Mouse (Mus musculus) midbrain, embryonic 13.5 days (tissue): Measurements from ENCODE around the gene Adssl1. TPM values are rescaled to one million over a fixed set of nuclear protein-coding genes. Genes with fewer than 3 reads are reported as not detected.
A peak's percentile ranks its signal among the peaks of the same experiment; 100 is the strongest.

Experiments
- ATAC-seq: fragments of 200-750 bp; cut with Nextera tagmentation; 2 replicates; pipeline ENCODE4 v1.8.0; 2017; ENCODE audit warnings: mild to moderate bottlenecking, moderate TSS enrichment, moderate library complexity
- H3K27ac ChIP-seq: fragments of 300-500 bp; sonication (generic); 2 replicates; pipeline ENCODE4 v1.5.1; 2015; ENCODE audit warnings: inconsistent platforms, mild to moderate bottlenecking, moderate library complexity
- H3K27me3 ChIP-seq: fragments of 300-500 bp; sonication (generic); 2 replicates; pipeline ENCODE4 v1.6.1; 2015; ENCODE audit warnings: mild to moderate bottlenecking, inconsistent platforms
- H3K36me3 ChIP-seq: fragments of 300-500 bp; sonication (generic); 2 replicates; pipeline ENCODE4 v1.6.1; 2015; ENCODE audit warnings: mild to moderate bottlenecking, inconsistent platforms
- H3K4me1 ChIP-seq: fragments of 300-500 bp; sonication (generic); replicated peaks from 2 replicates; pipeline ENCODE4 v1.6.1; 2015; ENCODE audit warnings: inconsistent platforms
- H3K4me2 ChIP-seq: fragments of 300-500 bp; sonication (generic); replicated peaks from 2 replicates; pipeline ENCODE4 v1.6.1; 2015; ENCODE audit warnings: moderate library complexity, mild to moderate bottlenecking, inconsistent platforms
- H3K4me3 ChIP-seq: fragments of 300-500 bp; sonication (generic); replicated peaks from 2 replicates; pipeline ENCODE4 v1.5.1; 2015; ENCODE audit warnings: mild to moderate bottlenecking, inconsistent platforms
- H3K9ac ChIP-seq: fragments of 300-500 bp; sonication (generic); replicated peaks from 2 replicates; pipeline ENCODE4 v1.6.1; 2015; ENCODE audit warnings: mild to moderate bottlenecking, inconsistent platforms
- H3K9me3 ChIP-seq: fragments of 300-500 bp; sonication (generic); 2 replicates; pipeline ENCODE4 v1.6.1; 2016; ENCODE audit warnings: mild to moderate bottlenecking, inconsistent platforms
- WGBS: fragments of 180-500 bp; shearing (Covaris S2); methylation state at CpG from one replicate; pipeline ENCODE4 v1.1.7; 2015; 5-methylcytosine and 5-hydroxymethylcytosine counted together
- polyA plus RNA-seq: library from polyadenylated mRNA; unstranded; fragments of >200 nt; fragmentation: Nextera tagmentation; extraction: Ambion mirVana; gene quantifications from 2 replicates; pipeline ENCODE4 v1.2.1, GENCODE M21; 2015

The Adssl1 gene
- polyA plus RNA-seq, 1 experiment from 2014 or later, result 1.1 TPM

DNA sequence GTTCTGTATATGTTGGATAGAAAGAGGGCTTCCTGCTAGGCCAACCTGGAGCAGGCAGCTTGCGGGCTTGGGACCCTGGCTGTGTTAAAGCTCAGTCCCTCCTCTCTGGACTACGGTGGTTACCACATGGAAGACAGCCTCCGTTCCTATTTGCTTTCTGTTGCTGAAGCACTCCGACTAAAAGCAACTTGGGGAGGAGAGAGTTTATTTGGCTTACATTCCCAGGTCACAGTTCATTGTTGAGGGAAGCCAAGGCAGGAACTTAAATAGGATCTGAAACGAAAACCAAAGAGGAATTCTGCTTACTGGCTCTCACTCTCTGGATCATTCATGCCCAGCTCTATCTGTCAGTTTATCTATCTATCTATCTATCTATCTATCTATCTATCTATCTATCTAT lies 11.0 kb downstream of the Adssl1 start:
- Histone ChIP-seq H3K4me2 (no peak overlapping the region), H3K4me1 (peaks cover 11% of the 10 kb centered on the region), H3K27ac (no peak overlapping the region), H3K9ac (no peak overlapping the region), H3K36me3 (no peaks in the 10 kb centered on the region), H3K27me3 (no peaks in the 10 kb centered on the region), H3K9me3 (no peaks in the 10 kb centered on the region), H3K4me3 (no peak overlapping the region)
- WGBS, result 81% methylated on average over 5 of the region's 5 CpGs
- ATAC-seq, result no peak

DNA sequence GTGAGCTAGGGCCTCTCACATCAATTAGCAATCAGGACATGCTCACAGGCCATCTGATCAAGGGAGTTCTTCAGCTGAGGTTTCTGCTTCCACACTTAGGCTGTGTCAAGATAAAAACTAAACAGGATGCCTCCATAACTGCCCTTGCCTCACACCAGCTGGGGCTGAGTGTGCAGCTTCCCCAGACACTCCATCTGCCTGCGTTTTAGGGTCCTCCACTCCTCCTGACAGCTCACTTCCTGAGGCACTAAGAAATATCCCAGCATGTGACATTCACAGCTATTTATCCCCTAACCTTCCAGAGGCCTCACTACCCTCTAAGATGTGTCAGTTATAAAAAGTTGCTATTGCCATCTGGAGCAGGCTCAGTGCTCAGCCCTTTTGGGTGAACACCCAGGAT lies 11.6 kb downstream of the Adssl1 start:
- Histone ChIP-seq H3K36me3 (no peaks in the 10 kb centered on the region), H3K9me3 (no peaks in the 10 kb centered on the region), H3K4me1 (peaks cover 11% of the 10 kb centered on the region), H3K4me2 (no peak overlapping the region), H3K4me3 (no peak overlapping the region), H3K27ac (no peak overlapping the region), H3K9ac (no peak overlapping the region), H3K27me3 (no peaks in the 10 kb centered on the region)
- WGBS, result 50% methylated on average over 1 of the region's 1 CpGs
- ATAC-seq, result no peak

DNA sequence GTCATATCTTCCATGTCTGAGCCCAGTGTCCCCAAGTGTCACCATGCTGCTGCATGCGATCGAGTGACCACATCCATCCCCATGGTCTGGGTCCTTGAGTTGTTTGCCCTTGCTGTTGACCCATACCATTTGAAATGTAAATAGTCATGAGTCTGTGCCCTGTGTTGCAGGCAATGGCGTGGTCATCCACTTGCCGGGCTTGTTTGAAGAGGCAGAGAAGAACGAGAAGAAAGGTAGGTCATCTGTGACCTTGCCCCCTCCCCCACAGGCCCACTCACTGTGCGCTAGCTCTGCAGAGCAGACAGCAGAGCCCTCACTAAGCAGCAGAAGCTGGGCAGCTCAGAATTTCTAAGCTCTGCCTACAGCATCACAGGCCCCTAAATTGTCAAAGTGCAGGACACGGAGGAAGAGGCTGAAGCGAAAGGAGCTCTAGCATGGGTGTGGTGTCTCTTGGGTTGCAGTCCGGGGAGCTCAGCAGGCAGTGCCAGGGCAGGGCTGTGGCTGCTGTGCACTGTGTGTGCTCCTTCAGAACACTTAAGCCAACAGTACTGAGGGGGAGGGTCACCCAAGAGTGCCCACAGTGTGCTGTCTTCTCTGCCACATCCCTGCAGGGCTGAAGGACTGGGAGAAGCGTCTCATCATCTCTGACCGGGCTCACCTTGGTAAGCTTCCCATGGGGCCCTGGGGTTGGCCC lies 12.4 kb downstream of the Adssl1 start:
- Histone ChIP-seq H3K27me3 (no peaks in the 10 kb centered on the region), H3K4me2 (no peak overlapping the region), H3K27ac (no peak overlapping the region), H3K36me3 (no peaks in the 10 kb centered on the region), H3K9ac (no peak overlapping the region), H3K9me3 (no peaks in the 10 kb centered on the region), H3K4me1 (peaks cover 11% of the 10 kb centered on the region), H3K4me3 (no peak overlapping the region)
- 75% methylated on average over 11 of the region's 11 CpGs for WGBS
- no peak for ATAC-seq

DNA sequence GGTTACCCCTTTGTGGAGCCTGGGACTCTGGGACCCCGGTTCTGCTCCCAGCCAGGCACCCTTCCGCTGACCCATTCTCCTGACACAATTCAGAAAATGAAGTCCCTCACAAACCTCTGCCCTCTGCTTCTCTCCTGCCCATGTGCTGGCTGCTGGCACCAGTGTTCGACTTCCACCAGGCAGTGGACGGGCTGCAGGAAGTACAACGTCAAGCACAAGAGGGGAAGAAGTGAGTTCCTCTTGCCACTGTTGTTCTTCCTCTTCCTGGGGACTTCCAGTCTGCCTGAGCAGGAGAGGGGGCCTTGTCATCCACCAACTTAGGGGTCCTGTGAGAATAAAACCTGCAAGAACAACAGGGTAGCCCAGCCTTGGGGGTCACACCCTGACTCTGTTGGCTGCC lies 13.1 kb downstream of the Adssl1 start:
- Histone ChIP-seq H3K36me3 (no peaks in the 10 kb centered on the region), H3K27ac (no peak overlapping the region), H3K27me3 (no peaks in the 10 kb centered on the region), H3K9me3 (no peaks in the 10 kb centered on the region), H3K4me1 (peaks cover 11% of the 10 kb centered on the region), H3K4me2 (no peak overlapping the region), H3K4me3 (no peak overlapping the region), H3K9ac (no peak overlapping the region)
- no peak for ATAC-seq
- 92% methylated on average over 5 of the region's 5 CpGs for WGBS

DNA sequence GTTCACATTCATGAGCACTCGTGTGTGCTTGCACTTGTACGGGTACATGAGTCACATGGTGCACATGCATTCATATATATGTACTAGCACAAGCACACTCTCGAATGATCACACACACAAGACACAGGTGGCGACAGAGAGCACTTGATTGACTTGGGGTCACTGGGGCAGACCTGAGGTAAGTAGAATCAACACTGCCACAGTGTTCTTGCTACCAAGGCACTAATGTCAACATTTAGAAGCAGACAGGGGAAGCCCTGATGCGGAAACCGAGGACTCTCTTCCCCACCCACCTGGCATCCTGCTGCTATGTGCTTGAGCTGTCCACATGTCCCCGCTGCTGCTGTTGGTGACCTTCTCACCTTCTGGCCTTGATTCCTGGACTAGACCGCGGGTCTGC lies 13.8 kb downstream of the Adssl1 start:
- no peak overlapping the region for H3K4me2 ChIP-seq
- peaks cover 8% of the 10 kb centered on the region for H3K4me1 ChIP-seq
- no peak overlapping the region for H3K4me3 ChIP-seq
- no peaks in the 10 kb centered on the region for H3K9me3 ChIP-seq
- WGBS, result 74% methylated on average over 9 of the region's 9 CpGs
- no peaks in the 10 kb centered on the region for H3K36me3 ChIP-seq
- no peak for ATAC-seq
- H3K27ac ChIP-seq, result no peak overlapping the region
- H3K9ac ChIP-seq, result no peak overlapping the region
- H3K27me3 ChIP-seq, result no peaks in the 10 kb centered on the region

DNA sequence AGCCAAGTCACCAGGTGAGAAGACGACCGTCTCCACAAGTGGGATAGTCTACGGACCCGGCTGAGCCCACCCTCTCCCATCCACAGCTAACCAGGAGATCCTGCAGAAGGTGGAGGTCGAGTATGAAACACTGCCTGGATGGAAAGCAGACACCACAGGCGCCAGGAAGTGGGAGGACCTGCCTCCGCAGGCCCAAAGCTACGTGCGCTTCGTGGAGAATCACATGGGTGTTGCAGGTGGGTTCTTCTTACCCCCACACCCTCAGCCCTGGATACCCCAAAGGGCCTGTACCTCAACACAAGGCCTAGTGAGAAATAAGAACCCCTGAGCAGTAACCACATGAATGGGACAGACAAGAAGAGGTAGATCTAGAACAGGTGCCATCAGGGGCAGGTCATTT lies 19.7 kb downstream of the Adssl1 start:
- no peaks in the 10 kb centered on the region for H3K4me1 ChIP-seq
- H3K9me3 ChIP-seq, result no peaks in the 10 kb centered on the region
- no peak overlapping the region for H3K4me3 ChIP-seq
- no peak overlapping the region for H3K27ac ChIP-seq
- H3K27me3 ChIP-seq, result no peaks in the 10 kb centered on the region
- H3K9ac ChIP-seq, result no peak overlapping the region
- H3K36me3 ChIP-seq, result no peaks in the 10 kb centered on the region
- ATAC-seq, result no peak
- H3K4me2 ChIP-seq, result no peak overlapping the region
- 85% methylated on average over 10 of the region's 10 CpGs for WGBS

DNA sequence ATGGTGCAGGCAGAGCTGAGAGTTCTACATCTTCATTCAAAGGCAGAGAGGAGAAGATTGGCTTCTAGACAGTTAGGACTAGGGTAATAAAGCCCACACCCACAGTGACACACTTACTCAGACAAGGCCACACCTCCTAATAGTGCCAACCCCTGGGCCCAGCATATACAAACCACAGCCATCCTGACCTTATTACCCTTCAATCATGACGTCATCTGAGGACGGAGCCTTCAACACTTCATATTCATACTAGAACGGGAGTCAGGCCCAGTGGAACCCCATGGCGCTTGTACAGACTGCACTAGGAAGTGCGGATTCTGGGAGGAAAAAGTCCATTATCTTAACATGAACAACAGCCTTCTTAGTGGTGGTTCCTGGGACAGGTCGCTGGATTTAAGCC lies 23.3 kb downstream of the Adssl1 start:
- H3K4me1 ChIP-seq, result peaks cover 19% of the 10 kb centered on the region
- no peak overlapping the region for H3K27ac ChIP-seq
- H3K27me3 ChIP-seq, result no peaks in the 10 kb centered on the region
- no peak overlapping the region for H3K4me2 ChIP-seq
- 95% methylated on average over 6 of the region's 6 CpGs for WGBS
- H3K9ac ChIP-seq, result no peak overlapping the region
- ATAC-seq, result no peak
- no peak overlapping the region for H3K4me3 ChIP-seq
- H3K9me3 ChIP-seq, result no peaks in the 10 kb centered on the region
- H3K36me3 ChIP-seq, result peaks cover 9% of the 10 kb centered on the region

DNA sequence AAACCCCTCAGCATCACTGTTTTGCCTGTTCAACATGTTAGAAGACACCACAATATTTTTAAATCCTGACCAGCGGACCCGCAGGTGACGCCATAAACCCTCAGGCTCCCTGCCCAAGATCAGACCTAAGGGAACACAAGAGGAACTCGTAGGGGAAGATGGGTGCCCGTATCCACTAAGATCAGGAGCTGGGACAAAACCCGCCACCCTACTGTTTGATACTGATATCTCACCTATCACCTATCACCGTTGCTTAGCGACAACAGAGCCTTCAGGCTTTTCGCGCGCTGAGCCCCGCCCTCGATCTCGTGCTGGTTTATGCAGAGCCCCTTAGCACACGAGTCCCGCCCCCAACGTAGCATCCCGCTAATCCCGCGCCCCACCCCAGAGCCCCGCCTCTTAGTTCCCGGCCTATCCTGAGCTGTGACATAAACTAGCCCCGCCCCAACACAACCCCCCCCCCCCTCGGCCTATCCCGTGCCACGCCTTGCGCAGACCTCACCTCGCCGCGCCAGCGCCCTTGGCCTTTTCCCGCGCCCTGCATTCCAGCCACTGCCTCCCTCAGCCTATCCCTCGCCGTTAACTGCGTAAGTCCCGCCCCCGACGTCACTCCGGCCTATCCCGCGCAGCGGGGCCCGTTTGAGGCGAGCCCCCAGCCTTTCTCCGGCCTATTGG lies 24.5 kb downstream of the Adssl1 start, which contains the start of gene Siva1:
TSS of gene Siva1 (plus strand) at position 500 of the 675 bp plus-strand sequence.
- peak; percentile 98 for ATAC-seq
- Histone ChIP-seq H3K27me3 (no peaks in the 10 kb centered on the region), H3K4me1 (peaks cover 19% of the 10 kb centered on the region), H3K36me3 (peaks cover 20% of the 10 kb centered on the region), H3K4me3 (peak within 1 kb of the TSS; percentile 58), H3K9me3 (no peaks in the 10 kb centered on the region), H3K4me2 (peak within 1 kb of the TSS; percentile 76), H3K9ac (peak within 1 kb of the TSS; percentile 73), H3K27ac (peak within 1 kb of the TSS; percentile 88)
- 1% methylated on average over 45 of the region's 46 CpGs for WGBS

DNA sequence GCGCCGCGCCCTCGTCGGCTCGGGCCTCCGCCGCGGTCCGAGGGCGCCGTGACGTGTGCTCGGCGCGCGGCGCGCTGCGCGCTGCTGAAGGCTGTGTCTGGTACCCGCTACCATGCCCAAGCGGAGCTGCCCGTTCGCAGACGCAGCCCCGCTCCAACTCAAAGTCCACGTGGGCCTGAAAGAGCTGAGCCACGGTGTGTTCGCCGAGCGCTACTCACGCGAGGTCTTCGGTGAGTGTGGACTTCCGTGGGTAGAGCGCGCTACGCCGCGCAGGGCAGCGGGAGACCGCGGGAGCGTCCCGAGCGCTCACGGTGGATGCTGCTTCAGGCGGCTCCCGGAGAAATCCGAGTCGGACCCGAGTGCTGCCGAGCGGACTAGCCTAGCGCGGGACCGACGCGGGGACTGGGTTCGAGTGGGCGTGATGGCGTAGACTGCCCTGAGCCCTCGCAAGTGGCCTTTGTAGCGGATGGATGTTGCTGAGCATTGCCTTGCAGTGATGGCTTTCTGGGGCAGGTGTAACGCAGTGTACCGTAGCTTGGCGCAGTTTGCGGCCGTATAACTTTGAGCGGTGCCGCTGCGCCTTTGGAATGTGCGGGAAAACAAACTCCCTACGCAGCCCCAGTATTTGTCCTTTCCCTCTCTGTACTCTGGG lies 25.1 kb downstream of the Adssl1 start:
- Histone ChIP-seq H3K9me3 (no peaks in the 10 kb centered on the region), H3K36me3 (peaks cover 27% of the 10 kb centered on the region), H3K9ac (peak overlapping the region; percentile 73), H3K4me2 (peak overlapping the region; percentile 76), H3K27me3 (no peaks in the 10 kb centered on the region), H3K27ac (peak overlapping the region; percentile 88), H3K4me3 (peak overlapping the region; percentile 58), H3K4me1 (peaks cover 19% of the 10 kb centered on the region)
- ATAC-seq, result no peak
- under 1% methylated on average over 75 of the region's 75 CpGs for WGBS

DNA sequence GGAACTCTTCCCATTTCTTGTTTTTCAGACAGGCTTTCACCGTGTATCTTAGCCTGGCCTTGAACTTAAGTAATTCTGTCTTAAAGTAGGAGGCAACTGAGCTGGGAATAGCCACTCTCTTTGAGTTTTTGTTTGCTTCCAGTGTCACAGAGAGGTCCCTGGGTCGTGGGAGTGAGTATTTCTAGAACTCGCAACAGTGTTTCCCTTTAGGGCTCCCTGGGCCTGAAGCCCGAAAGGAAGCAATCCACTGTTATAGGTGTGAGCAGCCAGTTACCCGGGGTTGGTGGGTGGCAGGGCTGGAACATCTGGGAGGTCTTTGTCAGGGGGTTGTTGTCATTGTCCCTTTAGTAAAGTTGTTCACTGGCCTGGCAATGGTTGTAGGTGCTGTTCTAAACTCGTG lies 26.3 kb downstream of the Adssl1 start:
- Histone ChIP-seq H3K9me3 (no peaks in the 10 kb centered on the region), H3K4me2 (peak overlapping the region; percentile 76), H3K4me1 (peaks cover 19% of the 10 kb centered on the region), H3K9ac (peak overlapping the region; percentile 73), H3K27me3 (no peaks in the 10 kb centered on the region), H3K36me3 (peaks cover 34% of the 10 kb centered on the region), H3K27ac (no peak overlapping the region), H3K4me3 (peak overlapping the region; percentile 58)
- WGBS, result 55% methylated on average over 6 of the region's 6 CpGs
- ATAC-seq, result no peak

DNA sequence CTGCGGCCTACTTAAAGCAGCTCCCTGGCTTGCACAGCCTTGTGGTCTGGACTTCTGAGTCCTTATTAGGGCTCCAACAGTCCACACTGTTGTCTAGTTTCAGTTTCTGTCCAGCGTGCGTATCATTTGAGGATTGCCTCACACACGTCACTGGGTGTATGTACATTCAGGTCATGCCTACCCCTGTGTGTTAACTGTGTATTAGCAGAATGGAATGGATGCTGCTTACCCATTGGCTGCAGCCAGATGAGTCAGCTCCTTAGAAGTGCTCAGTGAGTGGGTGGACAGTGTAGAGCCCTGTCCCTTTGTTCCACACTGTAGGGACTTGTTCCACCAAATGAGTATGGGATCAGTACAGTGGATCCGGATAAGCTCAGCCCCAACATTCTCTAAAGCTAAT lies 28.2 kb downstream of the Adssl1 start:
- no peak overlapping the region for H3K4me2 ChIP-seq
- H3K27ac ChIP-seq, result no peak overlapping the region
- no peak overlapping the region for H3K4me3 ChIP-seq
- no peak overlapping the region for H3K9ac ChIP-seq
- H3K27me3 ChIP-seq, result no peaks in the 10 kb centered on the region
- no peak for ATAC-seq
- H3K4me1 ChIP-seq, result peaks cover 21% of the 10 kb centered on the region
- WGBS, result 97% methylated on average over 5 of the region's 5 CpGs
- H3K9me3 ChIP-seq, result no peaks in the 10 kb centered on the region
- peaks cover 50% of the 10 kb centered on the region for H3K36me3 ChIP-seq

DNA sequence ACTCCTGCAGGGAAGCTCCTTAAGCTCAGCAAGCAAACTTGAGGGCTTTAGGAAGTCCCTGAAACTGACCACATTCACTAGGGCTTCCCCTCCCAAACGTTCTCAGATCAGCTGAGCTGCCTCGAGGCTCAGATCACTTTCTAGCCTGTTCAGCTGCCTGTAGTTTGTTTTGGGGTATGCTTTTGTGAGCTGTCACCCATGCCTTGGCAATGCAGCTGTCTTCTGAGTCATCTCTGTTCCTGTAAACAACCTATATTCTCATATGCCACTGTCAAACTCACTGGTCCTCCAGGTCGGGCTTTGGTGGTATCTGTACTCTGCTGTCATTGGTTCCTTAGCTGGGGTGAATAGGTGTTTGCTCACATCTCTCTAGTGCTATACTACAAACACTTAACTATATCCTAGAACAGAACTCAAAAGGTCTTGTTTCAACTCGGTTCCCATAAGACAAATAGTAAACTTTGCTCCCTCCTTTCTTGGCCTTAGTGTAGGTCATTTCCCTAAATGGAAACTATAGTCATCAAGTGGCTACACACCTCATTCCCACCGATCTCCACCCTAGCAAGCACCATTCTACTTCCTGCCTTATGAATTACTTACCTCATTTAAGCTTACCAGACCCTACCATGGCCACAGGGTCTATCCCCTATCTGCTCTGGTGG lies 32.1 kb downstream of the Adssl1 start:
- peaks cover 11% of the 10 kb centered on the region for H3K4me1 ChIP-seq
- H3K4me2 ChIP-seq, result no peak overlapping the region
- 82% methylated on average over 5 of the region's 5 CpGs for WGBS
- H3K36me3 ChIP-seq, result peaks cover 87% of the 10 kb centered on the region
- no peak for ATAC-seq
- no peaks in the 10 kb centered on the region for H3K9me3 ChIP-seq
- no peak overlapping the region for H3K4me3 ChIP-seq
- no peak overlapping the region for H3K9ac ChIP-seq
- no peak overlapping the region for H3K27ac ChIP-seq
- no peaks in the 10 kb centered on the region for H3K27me3 ChIP-seq
